Mouse (Mus musculus): ENCODE measurements around the gene Samd7. TPM values are rescaled to one million over a fixed set of nuclear protein-coding genes. Genes with fewer than 3 reads are reported as not detected.

The Samd7 gene
- polyA plus RNA-seq, 1 experiment from 2014 or later, result not detected

DNA sequence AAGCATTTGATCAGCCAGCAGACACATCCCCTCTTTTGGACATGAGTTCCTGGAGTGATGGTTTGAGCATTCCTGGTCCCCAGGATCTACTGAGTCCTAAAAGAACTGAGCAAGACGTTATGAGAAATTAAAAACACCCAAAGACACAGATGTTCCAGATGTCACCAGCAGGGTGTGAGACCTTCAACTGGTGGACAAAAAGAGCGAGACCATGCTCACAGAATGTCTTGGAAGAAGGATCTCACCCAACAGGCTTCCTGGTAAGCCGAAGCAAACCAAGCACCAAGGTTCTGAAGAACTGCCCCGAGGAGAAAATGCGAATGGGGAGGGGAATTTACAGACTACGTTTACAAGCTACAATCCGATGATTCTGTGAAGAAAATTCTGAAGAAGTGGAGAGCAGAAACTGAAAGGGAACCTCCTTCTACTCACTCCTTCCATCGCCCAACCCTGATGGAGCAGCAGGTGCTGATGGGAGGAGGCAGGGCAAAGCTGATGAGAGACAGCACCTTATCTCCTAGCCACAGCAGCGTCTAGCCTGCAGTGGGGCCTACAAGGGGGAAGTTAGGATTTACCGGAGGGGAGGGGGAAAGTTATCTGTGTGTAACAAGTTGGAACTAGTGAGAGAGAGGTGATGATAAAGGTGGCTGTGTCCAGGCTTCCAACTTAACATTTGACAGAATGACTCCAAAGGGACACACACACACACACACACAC lies 19.4 kb downstream of the Samd7 start:
- peak; percentile 78 for ATAC-seq (replicated peaks; ENCODE audit: insufficient number of reproducible peaks, insufficient read depth, low FRiP score, low read depth)
- Histone ChIP-seq H3K9ac (no peak overlapping the region), H3K27me3 (no peaks in the 10 kb centered on the region), H3K4me1 (replicated peaks) (peaks cover 11% of the 10 kb centered on the region), H3K4me3 (no peak overlapping the region), H3K9me3 (replicated peaks) (no peaks in the 10 kb centered on the region), H3K4me2 (peak overlapping the region; percentile 47), H3K36me3 (no peaks in the 10 kb centered on the region), H3K27ac (0 out of 2 replicates have a peak overlapping the region, but pooled peaks have one; percentile 47)
- WGBS, result 44% methylated on average over 10 of the region's 10 CpGs

DNA sequence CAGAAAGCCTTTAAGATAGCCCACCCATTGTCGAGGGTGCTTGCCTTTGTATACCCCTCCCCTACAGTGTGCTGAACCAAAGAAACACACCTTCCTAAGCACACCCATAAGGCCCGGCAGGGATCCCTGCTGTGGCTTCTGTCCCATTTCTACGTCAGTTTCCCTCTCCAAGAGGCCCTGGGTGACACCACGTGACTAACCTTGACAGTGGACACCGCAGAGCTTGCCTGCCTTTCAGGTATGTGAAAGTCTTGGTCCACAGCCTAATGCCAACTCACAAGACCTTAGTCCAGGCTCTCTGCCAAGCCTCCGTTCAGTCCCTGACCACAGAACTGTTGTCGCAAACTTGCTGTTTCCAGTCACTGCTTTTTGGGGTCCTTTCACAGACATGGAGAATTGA lies 20.1 kb downstream of the Samd7 start:
- Histone ChIP-seq H3K4me1 (replicated peaks) (peaks cover 11% of the 10 kb centered on the region), H3K4me2 (peak overlapping the region; percentile 47), H3K9ac (no peak overlapping the region), H3K9me3 (replicated peaks) (no peaks in the 10 kb centered on the region), H3K27ac (peak overlapping the region; percentile 47), H3K4me3 (no peak overlapping the region), H3K27me3 (no peaks in the 10 kb centered on the region), H3K36me3 (no peaks in the 10 kb centered on the region)
- WGBS, result 29% methylated on average over 7 of the region's 7 CpGs
- peak; percentile 78 for ATAC-seq (replicated peaks; ENCODE audit: insufficient number of reproducible peaks, insufficient read depth, low FRiP score, low read depth)

DNA sequence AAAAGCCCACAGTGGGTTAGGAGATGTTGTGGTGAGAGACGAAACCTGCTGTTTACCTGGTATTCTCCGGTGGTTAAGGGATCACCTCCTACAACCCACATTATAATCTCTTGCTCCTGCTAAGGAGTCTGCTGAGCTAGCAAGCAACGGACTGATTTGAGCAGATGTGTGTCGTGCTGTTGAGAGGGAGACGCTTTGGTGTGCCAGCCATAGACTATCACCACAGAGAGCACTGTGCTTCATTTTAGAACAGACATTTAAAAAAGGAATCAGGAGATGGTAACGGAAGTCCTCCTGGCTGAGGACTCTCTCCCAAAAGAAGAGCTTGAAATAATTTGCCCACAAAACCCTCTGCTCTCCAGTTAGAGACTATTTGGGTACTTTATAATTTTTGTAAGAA lies 21.2 kb downstream of the Samd7 start:
- 73% methylated on average over 6 of the region's 6 CpGs for WGBS
- Histone ChIP-seq H3K4me3 (no peak overlapping the region), H3K36me3 (no peaks in the 10 kb centered on the region), H3K4me2 (no peak overlapping the region), H3K9me3 (replicated peaks) (no peaks in the 10 kb centered on the region), H3K4me1 (replicated peaks) (peaks cover 11% of the 10 kb centered on the region), H3K27me3 (no peaks in the 10 kb centered on the region), H3K27ac (no peak overlapping the region), H3K9ac (no peak overlapping the region)
- no peak for ATAC-seq (replicated peaks; ENCODE audit: insufficient number of reproducible peaks, insufficient read depth, low FRiP score, low read depth)

DNA sequence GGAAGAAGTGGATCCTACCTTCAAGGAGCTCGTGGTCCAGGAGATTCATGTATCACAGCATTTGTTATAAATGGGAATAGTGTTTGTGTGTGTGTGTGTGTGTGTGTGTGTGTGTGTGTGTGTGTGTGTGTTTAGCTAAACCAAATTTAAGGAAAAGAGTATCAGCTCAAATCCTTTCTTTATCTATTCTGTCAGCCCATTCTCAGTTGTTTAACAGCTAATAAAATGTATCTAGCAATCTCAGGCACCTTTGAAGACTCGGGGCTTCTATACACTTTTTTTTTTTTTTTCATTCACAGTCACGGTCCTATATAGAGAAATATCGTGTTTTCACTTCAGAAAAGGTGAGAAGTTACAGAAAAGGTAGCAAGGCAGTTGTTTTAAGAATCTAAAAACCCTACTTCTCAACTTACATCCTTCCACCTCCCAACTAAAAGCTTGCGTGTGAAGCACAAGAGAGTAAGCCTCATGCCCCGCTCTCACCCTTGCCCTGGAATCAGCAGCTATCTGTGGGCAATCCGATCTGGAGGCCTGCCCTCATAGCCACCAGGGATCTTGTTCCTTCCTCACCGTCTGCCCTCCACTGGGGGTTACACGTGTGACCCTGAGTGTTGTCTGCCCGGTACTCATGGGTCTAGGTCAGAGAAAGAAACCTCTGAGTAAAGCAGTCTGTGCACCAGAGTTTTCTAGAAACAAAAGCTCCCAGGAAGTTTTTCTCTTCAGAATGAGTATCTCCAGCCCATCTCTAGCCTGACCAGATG lies 23.8 kb downstream of the Samd7 start:
- Histone ChIP-seq H3K4me3 (no peak overlapping the region), H3K9me3 (replicated peaks) (no peaks in the 10 kb centered on the region), H3K9ac (no peak overlapping the region), H3K4me1 (replicated peaks) (peaks cover 11% of the 10 kb centered on the region), H3K36me3 (no peaks in the 10 kb centered on the region), H3K4me2 (no peak overlapping the region), H3K27me3 (no peaks in the 10 kb centered on the region), H3K27ac (no peak overlapping the region)
- no peak for ATAC-seq (replicated peaks; ENCODE audit: insufficient number of reproducible peaks, insufficient read depth, low FRiP score, low read depth)
- 53% methylated on average over 10 of the region's 10 CpGs for WGBS

DNA sequence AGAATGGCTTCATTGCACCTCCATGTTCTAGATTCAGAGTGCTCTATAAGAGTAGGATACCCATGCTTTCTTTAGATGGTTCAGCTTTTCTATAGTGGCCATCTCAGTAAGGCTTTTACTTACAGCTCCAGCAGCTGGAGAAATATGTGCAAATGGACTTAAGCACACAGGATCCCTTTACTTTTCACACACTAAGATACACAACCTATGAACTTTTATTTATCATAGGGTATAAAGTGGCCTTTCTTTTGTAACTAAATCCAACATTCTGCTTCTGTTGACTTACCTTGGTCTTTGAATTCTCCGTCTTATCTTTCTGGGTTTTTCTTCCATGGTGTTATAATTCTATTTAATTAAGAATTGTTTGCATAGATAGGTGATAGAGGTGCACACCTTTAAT lies 25.5 kb downstream of the Samd7 start:
- Histone ChIP-seq H3K36me3 (no peaks in the 10 kb centered on the region), H3K9ac (no peak overlapping the region), H3K4me1 (replicated peaks) (no peaks in the 10 kb centered on the region), H3K27me3 (no peaks in the 10 kb centered on the region), H3K9me3 (replicated peaks) (no peaks in the 10 kb centered on the region), H3K4me2 (no peak overlapping the region), H3K27ac (no peak overlapping the region), H3K4me3 (no peak overlapping the region)
- no peak for ATAC-seq (replicated peaks; ENCODE audit: insufficient number of reproducible peaks, insufficient read depth, low FRiP score, low read depth)
- 94% methylated on average over 1 of the region's 1 CpGs for WGBS

DNA sequence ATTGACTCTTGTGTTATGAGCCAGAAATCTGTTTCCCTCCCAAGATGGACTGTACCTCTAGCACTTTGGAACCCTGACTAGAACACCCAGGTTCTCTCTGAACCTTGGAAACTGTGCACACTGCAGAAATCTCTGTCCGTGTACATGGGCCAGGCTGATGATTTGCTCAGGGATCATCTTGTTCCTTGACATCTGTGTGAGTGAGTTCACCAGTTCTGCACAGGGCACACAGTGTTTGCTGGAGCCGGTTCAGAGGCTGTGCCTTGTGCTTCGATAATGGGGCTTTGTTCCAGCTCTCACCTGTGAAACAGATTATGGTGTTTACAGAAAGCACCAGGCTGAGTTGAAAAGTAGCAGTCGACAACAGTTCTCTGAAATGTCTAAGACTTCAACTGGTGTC lies 26.5 kb downstream of the Samd7 start:
- no peak for ATAC-seq (replicated peaks; ENCODE audit: insufficient number of reproducible peaks, insufficient read depth, low FRiP score, low read depth)
- WGBS, result 64% methylated on average over 4 of the region's 4 CpGs

DNA sequence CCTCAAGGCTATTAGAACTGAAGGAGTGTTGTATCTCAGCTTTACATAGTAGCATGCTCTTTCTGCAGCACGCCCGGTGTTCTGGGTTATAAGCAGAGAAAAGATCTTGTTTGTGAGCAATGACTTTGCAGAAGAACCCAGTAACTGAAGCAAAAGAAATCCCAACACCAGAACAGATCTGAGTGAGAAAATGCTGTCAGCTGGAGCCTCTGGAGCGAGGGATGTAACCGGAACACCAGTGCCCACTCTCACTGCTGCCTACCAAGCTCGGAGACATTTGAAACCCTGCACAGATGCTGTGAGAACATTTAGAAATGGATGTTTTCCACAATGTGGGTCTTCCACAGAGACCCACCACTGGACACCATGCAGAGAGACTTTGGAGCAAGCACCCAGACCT lies 28.6 kb downstream of the Samd7 start:
- Histone ChIP-seq H3K9me3 (replicated peaks) (no peaks in the 10 kb centered on the region), H3K4me2 (no peak overlapping the region), H3K9ac (no peak overlapping the region), H3K4me3 (no peak overlapping the region), H3K27me3 (no peaks in the 10 kb centered on the region), H3K27ac (no peak overlapping the region), H3K36me3 (no peaks in the 10 kb centered on the region), H3K4me1 (replicated peaks) (no peaks in the 10 kb centered on the region)
- WGBS, result 87% methylated on average over 5 of the region's 5 CpGs
- ATAC-seq (replicated peaks; ENCODE audit: insufficient number of reproducible peaks, insufficient read depth, low FRiP score, low read depth), result no peak

More for the DNA sequence above, 26.5 kb downstream of the Samd7 start:
- no peaks in the 10 kb centered on the region for H3K36me3 ChIP-seq
- H3K4me3 ChIP-seq, result no peak overlapping the region
- no peaks in the 10 kb centered on the region for H3K9me3 ChIP-seq (replicated peaks)
- no peak overlapping the region for H3K9ac ChIP-seq
- no peaks in the 10 kb centered on the region for H3K4me1 ChIP-seq (replicated peaks)
- no peaks in the 10 kb centered on the region for H3K27me3 ChIP-seq
- H3K27ac ChIP-seq, result no peak overlapping the region
- no peak overlapping the region for H3K4me2 ChIP-seq

DNA sequence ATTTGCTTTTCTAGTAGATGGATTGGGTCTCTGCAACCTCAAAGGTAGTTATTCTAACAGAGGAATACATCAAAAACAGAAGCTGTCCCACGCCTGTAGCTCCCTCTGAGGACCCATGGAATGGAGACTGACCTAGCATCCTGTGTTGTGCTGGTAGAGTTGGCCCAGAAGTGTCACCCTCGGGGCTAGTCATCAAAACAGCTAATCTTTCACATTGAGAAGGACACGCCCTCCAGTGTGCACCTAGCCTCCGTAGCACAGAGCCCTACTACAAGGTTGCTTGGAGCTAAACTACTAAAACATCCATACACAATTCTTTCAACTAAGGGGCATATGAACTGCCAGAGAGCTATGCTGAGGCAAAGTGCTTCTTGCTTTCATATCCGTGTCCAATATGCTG lies 31.9 kb downstream of the Samd7 start:
- 73% methylated on average over 5 of the region's 5 CpGs for WGBS
- H3K27me3 ChIP-seq, result no peaks in the 10 kb centered on the region

DNA sequence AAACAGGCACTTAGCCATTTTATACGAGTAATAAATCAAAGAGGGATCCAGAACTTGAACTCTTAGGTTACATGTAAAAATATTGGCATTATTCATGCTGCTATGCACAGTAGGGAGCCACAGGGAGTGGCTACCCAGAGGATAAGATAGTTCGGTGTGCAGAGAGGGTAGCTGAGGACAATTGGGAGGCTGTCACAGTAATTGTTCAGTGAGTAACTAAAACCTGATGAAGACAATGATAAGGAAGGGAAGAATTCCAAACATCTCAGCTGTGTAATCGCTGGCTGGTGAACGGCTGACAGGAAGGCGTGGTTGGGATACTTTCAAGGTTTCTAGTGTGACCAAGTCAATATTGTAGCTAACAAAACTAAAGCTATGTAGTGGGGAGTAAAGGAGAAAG lies 42.4 kb downstream of the Samd7 start:
- Histone ChIP-seq H3K36me3 (no peaks in the 10 kb centered on the region), H3K9ac (no peak overlapping the region), H3K4me2 (no peak overlapping the region), H3K27ac (no peak overlapping the region), H3K4me3 (no peak overlapping the region), H3K4me1 (replicated peaks) (no peaks in the 10 kb centered on the region), H3K27me3 (no peaks in the 10 kb centered on the region), H3K9me3 (replicated peaks) (no peaks in the 10 kb centered on the region)
- 21% methylated on average over 5 of the region's 5 CpGs for WGBS
- ATAC-seq (replicated peaks; ENCODE audit: insufficient number of reproducible peaks, insufficient read depth, low FRiP score, low read depth), result no peak

More for the DNA sequence above, 31.9 kb downstream of the Samd7 start:
- Histone ChIP-seq H3K9me3 (replicated peaks) (no peaks in the 10 kb centered on the region), H3K27ac (no peak overlapping the region), H3K4me2 (no peak overlapping the region), H3K4me3 (no peak overlapping the region), H3K4me1 (replicated peaks) (no peaks in the 10 kb centered on the region), H3K9ac (no peak overlapping the region), H3K36me3 (no peaks in the 10 kb centered on the region)
- ATAC-seq (replicated peaks; ENCODE audit: insufficient number of reproducible peaks, insufficient read depth, low FRiP score, low read depth), result no peak

DNA sequence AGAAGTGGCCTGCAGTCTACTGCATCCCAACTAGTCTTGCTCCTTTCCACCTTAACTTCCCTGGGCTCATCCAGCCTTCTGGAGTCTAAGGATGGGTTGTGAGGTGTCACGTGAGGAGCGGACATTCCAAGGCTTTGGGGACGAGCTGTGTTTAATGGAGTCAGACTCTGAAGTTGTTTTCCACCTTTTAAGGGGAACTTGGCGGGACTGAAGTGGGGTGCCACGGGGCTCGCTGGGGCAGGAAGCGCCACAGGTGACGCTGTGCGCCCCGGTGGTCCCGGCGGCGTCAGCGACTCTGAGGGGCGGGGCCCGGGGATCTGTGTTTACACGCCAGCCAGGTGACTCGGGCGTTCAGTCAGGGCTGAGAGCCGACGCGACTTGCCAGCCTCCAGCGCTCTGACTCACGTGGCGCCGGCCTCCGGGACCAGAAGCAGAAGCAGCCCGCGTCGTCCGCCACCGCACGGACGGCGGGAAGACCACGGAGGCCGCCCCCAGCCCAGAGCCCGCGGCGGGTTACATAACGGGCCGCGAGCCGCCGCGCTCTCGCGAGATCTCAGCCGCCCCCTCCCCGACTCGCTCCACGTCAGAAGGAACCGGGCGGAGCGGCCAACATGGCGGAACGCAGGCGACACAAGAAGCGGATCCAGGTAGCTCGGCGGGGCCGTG lies 46.8 kb downstream of the Samd7 start, which contains the start of gene Sec62:
Gene Sec62, plus strand, starts transcription at position 139 of the 666 bp plus-strand sequence.
- Histone ChIP-seq H3K4me3 (peak within 1 kb of the TSS; percentile 100), H3K36me3 (no peaks in the 10 kb centered on the region), H3K27me3 (no peaks in the 10 kb centered on the region), H3K4me2 (peak within 1 kb of the TSS; percentile 70), H3K27ac (peak within 1 kb of the TSS; percentile 92), H3K9me3 (replicated peaks) (no peaks in the 10 kb centered on the region), H3K4me1 (replicated peaks) (peaks cover 4% of the 10 kb centered on the region; the same call in 1 of the 2 replicates), H3K9ac (peak within 1 kb of the TSS; percentile 98)
- ATAC-seq (replicated peaks; ENCODE audit: insufficient number of reproducible peaks, insufficient read depth, low FRiP score, low read depth), result peak; percentile 94
- under 1% methylated on average over 62 of the region's 62 CpGs for whole genome bisulfite sequencing

All from heart, embryonic 15.5 days (tissue).